Mouse (Mus musculus) heart, embryonic 12.5 days (tissue): ENCODE measurements around the gene 9130019O22Rik. TPM values are rescaled to one million over a fixed set of nuclear protein-coding genes. Genes with fewer than 3 reads are reported as not detected.
"Not testable (repeated sequence)": the region's sequence is repeated elsewhere in the genome, so short reads cannot be mapped to it uniquely, and the experiment has no call there.

Source experiments
- ATAC-seq: fragments of 200-750 bp; cut with Nextera tagmentation; 2 replicates; pipeline ENCODE4 v1.8.0; 2017; ENCODE audit warnings: moderate TSS enrichment, moderate library complexity; ENCODE audit not compliant: insufficient number of reproducible peaks, low FRiP score
- H3K27ac ChIP-seq: fragments of 300-500 bp; sonication (generic); 2 replicates; pipeline ENCODE4 v1.5.1; 2016; ENCODE audit warnings: mild to moderate bottlenecking, moderate library complexity; ENCODE audit not compliant: poor library complexity, severe bottlenecking
- H3K27me3 ChIP-seq: fragments of 300-500 bp; sonication (generic); replicated peaks from 2 replicates; pipeline ENCODE4 v1.6.1; 2016; ENCODE audit warnings: mild to moderate bottlenecking, moderate library complexity
- H3K36me3 ChIP-seq: fragments of 300-500 bp; sonication (generic); 2 replicates; pipeline ENCODE4 v1.6.1; 2016; ENCODE audit warnings: mild to moderate bottlenecking, moderate library complexity
- H3K4me1 ChIP-seq: fragments of 300-500 bp; sonication (generic); replicated peaks from 2 replicates; pipeline ENCODE4 v1.6.1; 2016; ENCODE audit warnings: mild to moderate bottlenecking
- H3K4me2 ChIP-seq: fragments of 300-500 bp; sonication (generic); 2 replicates; pipeline ENCODE4 v1.6.1; 2016; ENCODE audit warnings: mild to moderate bottlenecking, moderate library complexity
- H3K4me3 ChIP-seq: fragments of 300-500 bp; sonication (generic); 2 replicates; pipeline ENCODE4 v1.5.1; 2016; ENCODE audit warnings: mild to moderate bottlenecking
- H3K9ac ChIP-seq: fragments of 300-500 bp; sonication (generic); 2 replicates; pipeline ENCODE4 v1.6.1; 2016; ENCODE audit warnings: mild to moderate bottlenecking, moderate library complexity
- H3K9me3 ChIP-seq: fragments of 300-500 bp; sonication (generic); replicated peaks from 2 replicates; pipeline ENCODE4 v1.6.1; 2016; ENCODE audit warnings: mild to moderate bottlenecking, moderate library complexity
- WGBS: fragments of 180-500 bp; shearing (Covaris S2); methylation state at CpG from one replicate; pipeline ENCODE4 v1.1.7; 2016; 5-methylcytosine and 5-hydroxymethylcytosine counted together
- polyA plus RNA-seq: library from polyadenylated mRNA; unstranded; fragments of >200 nt; fragmentation: Nextera tagmentation; extraction: Ambion mirVana; gene quantifications from 2 replicates; pipeline ENCODE4 v1.2.1, GENCODE M21; 2016

9130019O22Rik gene
- polyA plus RNA-seq, 1 experiment from 2014 or later, result 3.9 TPM

- not testable (repeated sequence) for H3K4me1 ChIP-seq, H3K27me3 ChIP-seq, H3K9me3 ChIP-seq
- H3K27ac ChIP-seq, result peak within 1 kb of the TSS; percentile 32; the same call in 1 of the 2 replicates
- H3K36me3 ChIP-seq, result peaks cover 15% of the 10 kb centered on the region
- H3K4me3 ChIP-seq, result peak within 1 kb of the TSS; percentile 78
- WGBS, result 3% methylated on average over 49 of the region's 49 CpGs
- peak within 1 kb of the TSS; percentile 91 for H3K4me2 ChIP-seq
- peak; percentile 94 for ATAC-seq
- peak within 1 kb of the TSS; percentile 88 for H3K9ac ChIP-seq
These were observed 11.4 kb downstream of the 9130019O22Rik start, which contains the start of gene Zfp747 for GRCm38 (mm10) chr7:127375271-127376245. Zfp747 (minus strand) TSS chr7:127376050.

- H3K27ac ChIP-seq, H3K9ac ChIP-seq, H3K4me2 ChIP-seq, H3K9me3 ChIP-seq, ATAC-seq, H3K27me3 ChIP-seq, H3K4me3 ChIP-seq, H3K4me1 ChIP-seq: not testable (repeated sequence)
- 81% methylated on average over 3 of the region's 3 CpGs for WGBS
- H3K36me3 ChIP-seq, result peaks cover 15% of the 10 kb centered on the region
These were observed 15.1 kb downstream of the 9130019O22Rik start for GRCm38 (mm10) chr7:127371870-127372269.

GRCm38 (mm10) chr7:127371213-127371612, 15.8 kb downstream of the 9130019O22Rik start:
- Histone ChIP-seq H3K27me3 (no peaks in the 10 kb centered on the region), H3K9ac (no peak overlapping the region), H3K36me3 (peaks cover 15% of the 10 kb centered on the region), H3K27ac (no peak overlapping the region), H3K4me1 (peaks cover 3% of the 10 kb centered on the region; the same call in 1 of the 2 replicates), H3K4me3 (no peak overlapping the region), H3K4me2 (no peak overlapping the region), H3K9me3 (peaks cover 5% of the 10 kb centered on the region; the same call in 1 of the 2 replicates)
- no peak for ATAC-seq
- WGBS, result 63% methylated on average over 2 of the region's 2 CpGs

- 58% methylated on average over 3 of the region's 3 CpGs for WGBS
- H3K9me3 ChIP-seq, result 0 out of 2 replicates have a peak, but pooled peaks cover 5% of the 10 kb centered on the region
- no peak overlapping the region for H3K4me3 ChIP-seq
- no peak overlapping the region for H3K4me2 ChIP-seq
- 0 out of 2 replicates have a peak, but pooled peaks cover 5% of the 10 kb centered on the region for H3K4me1 ChIP-seq
- no peak overlapping the region for H3K27ac ChIP-seq
- H3K36me3 ChIP-seq, result no peaks in the 10 kb centered on the region
- ATAC-seq, result no peak
- H3K27me3 ChIP-seq, result peaks cover 9% of the 10 kb centered on the region
- H3K9ac ChIP-seq, result no peak overlapping the region
These were observed 20.7 kb downstream of the 9130019O22Rik start for GRCm38 (mm10) chr7:127366249-127366648.

- ATAC-seq, result no peak
- H3K4me1 ChIP-seq, result 0 out of 2 replicates have a peak, but pooled peaks cover 5% of the 10 kb centered on the region
- peaks cover 27% of the 10 kb centered on the region for H3K27me3 ChIP-seq
- peak overlapping the region; percentile 81 for H3K4me2 ChIP-seq
- WGBS, result 53% methylated on average over 4 of the region's 4 CpGs
- H3K36me3 ChIP-seq, result no peaks in the 10 kb centered on the region
- H3K9ac ChIP-seq, result peak overlapping the region; percentile 65; the same call in 1 of the 2 replicates
- peak overlapping the region; percentile 46 for H3K4me3 ChIP-seq
- no peak overlapping the region for H3K27ac ChIP-seq
- 0 out of 2 replicates have a peak, but pooled peaks cover 5% of the 10 kb centered on the region for H3K9me3 ChIP-seq
These were observed 22.8 kb downstream of the 9130019O22Rik start for GRCm38 (mm10) chr7:127364166-127364565.

- H3K9me3 ChIP-seq, result 0 out of 2 replicates have a peak, but pooled peaks cover 5% of the 10 kb centered on the region
- no peak overlapping the region for H3K27ac ChIP-seq
- 2% methylated on average over 24 of the region's 24 CpGs for WGBS
- H3K4me2 ChIP-seq, result peak overlapping the region; percentile 81
- H3K4me1 ChIP-seq, result 0 out of 2 replicates have a peak, but pooled peaks cover 5% of the 10 kb centered on the region
- peak overlapping the region; percentile 46 for H3K4me3 ChIP-seq
- ATAC-seq, result no peak; the same call in 1 of the 2 replicates
- peaks cover 27% of the 10 kb centered on the region for H3K27me3 ChIP-seq
- no peaks in the 10 kb centered on the region for H3K36me3 ChIP-seq
- H3K9ac ChIP-seq, result peak overlapping the region; percentile 65
These were observed 23.5 kb downstream of the 9130019O22Rik start for GRCm38 (mm10) chr7:127363475-127363921.

- H3K9me3 ChIP-seq, H3K9ac ChIP-seq, ATAC-seq, H3K36me3 ChIP-seq, H3K27ac ChIP-seq, H3K4me1 ChIP-seq: not testable (repeated sequence)
- Histone ChIP-seq H3K4me3 (peak overlapping the region; percentile 32; the same call in 1 of the 2 replicates), H3K4me2 (peak overlapping the region; percentile 56), H3K27me3 (peaks cover 27% of the 10 kb centered on the region)
- WGBS, result 24% methylated on average over 13 of the region's 13 CpGs
These were observed 24.5 kb downstream of the 9130019O22Rik start for GRCm38 (mm10) chr7:127362418-127362817.

- Histone ChIP-seq H3K27me3 (peaks cover 31% of the 10 kb centered on the region), H3K4me1 (0 out of 2 replicates have a peak, but pooled peaks cover 5% of the 10 kb centered on the region)
- 46% methylated on average over 10 of the region's 13 CpGs for WGBS
These were observed 25.5 kb downstream of the 9130019O22Rik start for GRCm38 (mm10) chr7:127361449-127361848.

GRCm38 (mm10) chr7:127360265-127360664, 26.7 kb downstream of the 9130019O22Rik start:
- no peak for ATAC-seq
- 64% methylated on average over 4 of the region's 4 CpGs for WGBS
- peaks cover 31% of the 10 kb centered on the region for H3K27me3 ChIP-seq

More at GRCm38 (mm10) chr7:127361449-127361848, 25.5 kb downstream of the 9130019O22Rik start:
- Histone ChIP-seq H3K36me3 (no peaks in the 10 kb centered on the region), H3K4me3 (no peak overlapping the region), H3K4me2 (no peak overlapping the region), H3K27ac (no peak overlapping the region), H3K9ac (no peak overlapping the region), H3K9me3 (no peaks in the 10 kb centered on the region)
- no peak for ATAC-seq

GRCm38 (mm10) chr7:127358472-127358871, 28.5 kb downstream of the 9130019O22Rik start:
- WGBS, result 58% methylated on average over 4 of the region's 4 CpGs
- Histone ChIP-seq H3K4me3 (no peak overlapping the region), H3K36me3 (no peaks in the 10 kb centered on the region)

More at GRCm38 (mm10) chr7:127360265-127360664, 26.7 kb downstream of the 9130019O22Rik start:
- Histone ChIP-seq H3K27ac (no peak overlapping the region), H3K36me3 (no peaks in the 10 kb centered on the region), H3K9me3 (no peaks in the 10 kb centered on the region), H3K9ac (no peak overlapping the region), H3K4me2 (no peak overlapping the region), H3K4me3 (no peak overlapping the region), H3K4me1 (0 out of 2 replicates have a peak, but pooled peaks cover 5% of the 10 kb centered on the region)

GRCm38 (mm10) chr7:127357871-127358270, 29.1 kb downstream of the 9130019O22Rik start:
- H3K4me1 ChIP-seq, result no peaks in the 10 kb centered on the region
- no peak for ATAC-seq
- H3K4me3 ChIP-seq, result no peak overlapping the region
- no peaks in the 10 kb centered on the region for H3K36me3 ChIP-seq
- no peak overlapping the region for H3K27ac ChIP-seq
- H3K27me3 ChIP-seq, result peaks cover 27% of the 10 kb centered on the region
- 63% methylated on average over 2 of the region's 2 CpGs for WGBS
- no peak overlapping the region for H3K4me2 ChIP-seq
- no peaks in the 10 kb centered on the region for H3K9me3 ChIP-seq
- no peak overlapping the region for H3K9ac ChIP-seq

More at GRCm38 (mm10) chr7:127358472-127358871, 28.5 kb downstream of the 9130019O22Rik start:
- Histone ChIP-seq H3K4me1 (no peaks in the 10 kb centered on the region), H3K9ac (no peak overlapping the region), H3K4me2 (no peak overlapping the region), H3K9me3 (no peaks in the 10 kb centered on the region), H3K27me3 (peaks cover 27% of the 10 kb centered on the region), H3K27ac (no peak overlapping the region)
- ATAC-seq, result no peak
